Mouse (Mus musculus): ENCODE results near the gene Svopl. TPM values are rescaled to one million over a fixed set of nuclear protein-coding genes. Genes with fewer than 3 reads are reported as not detected.

Gene Svopl
- under 1 TPM; 0.29 to 0.36 TPM for total RNA-seq (2023)

GRCm38 (mm10) chr6:38046838-38047237 lies at the start of gene Svopl:
Gene Svopl (minus strand): TSS chr6:38046996.

Other genes starting within 250 kb of the Svopl start
- gene Trim24, start 176.2 kb downstream of the Svopl start, total RNA-seq (2023), result 10 to 100 TPM; 85.7 to 97.4 TPM
- not detected for gene Tmem213, start 62.3 kb upstream of the Svopl start, total RNA-seq (2023)
- 1 to 10 TPM; 1.5 to 2.3 TPM for gene Atp6v0a4, start 77.6 kb upstream of the Svopl start, total RNA-seq (2023)
- under 1 TPM; 0.09 to 0.23 TPM for gene D630045J12Rik, start 207.0 kb upstream of the Svopl start, total RNA-seq (2023)

Data from B cell, adult 67 days (primary cell).